Mouse (Mus musculus): ENCODE results near the gene Snip1.
A peak's percentile ranks its signal among the peaks of the same experiment; 100 is the strongest.

DNA sequence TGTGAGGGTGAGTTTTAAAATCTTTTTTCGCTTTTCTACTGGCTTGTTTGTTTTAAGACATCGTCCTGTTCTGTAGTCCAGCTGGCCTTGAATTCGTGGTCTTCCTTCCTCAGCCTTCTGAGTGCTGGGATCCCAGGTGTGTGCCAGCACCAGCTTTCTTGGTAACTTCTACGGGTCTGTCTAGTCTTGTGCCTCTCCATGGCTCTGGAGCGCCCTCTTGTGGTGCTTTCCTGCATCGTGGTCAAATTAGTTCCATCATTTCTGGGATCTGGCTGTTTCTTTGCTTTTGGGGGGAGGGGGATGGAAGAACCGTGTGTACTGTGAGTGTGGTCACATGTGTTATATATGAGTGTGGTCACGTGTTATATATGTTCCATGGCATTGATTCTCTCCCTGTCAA is 33.0 kb downstream of the Snip1 start:
- no peak for TF ChIP-seq POLR2A (IDR thresholded peaks at IDR 0.05; ENCODE audit: control insufficient read depth, low read depth, low read length)
- TF ChIP-seq CTCF (IDR thresholded peaks at IDR 0.05; ENCODE audit: control insufficient read depth, insufficient read depth, insufficient replicate concordance, low read depth, low read length): peak; percentile 73; the same call in 1 of the 2 replicates
